Mouse (Mus musculus) cerebellum, adult 8-10 months (tissue): ENCODE data around the gene Zfp120.
"Not testable (repeated sequence)": the region's sequence is repeated elsewhere in the genome, so short reads cannot be mapped to it uniquely, and the experiment has no call there.

Experiments
- DNase-seq: peaks from one replicate; pipeline ENCODE4 v3.0.0; 2022

Gene Zfp120

DNA sequence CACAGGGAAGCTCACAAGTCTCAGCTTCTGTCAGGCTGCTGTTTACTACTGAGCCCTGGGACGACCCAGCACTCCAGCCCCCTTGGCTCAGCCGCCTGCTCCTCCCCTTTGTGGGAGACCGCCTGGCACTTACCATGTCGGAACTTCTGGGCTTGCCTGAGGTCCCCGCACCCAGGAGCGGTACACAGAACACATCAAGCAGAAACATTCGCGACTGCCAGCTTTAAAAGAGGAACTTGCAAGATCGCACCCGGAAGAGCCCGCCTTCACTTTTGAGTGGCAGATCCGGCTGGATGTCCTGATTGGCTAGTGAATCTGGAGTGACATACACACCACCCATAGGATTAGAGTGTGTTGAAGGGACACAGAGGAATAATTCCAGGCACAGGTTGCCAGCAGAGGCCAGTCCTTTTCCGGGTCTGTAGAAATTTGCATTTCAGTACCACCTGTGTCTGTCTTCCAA, at the start of gene Zfp120:
Gene Zfp120 (minus strand): TSS at position 274 of the 463 bp plus-strand sequence.
- peak; percentile 81 for DNase-seq

- not testable (repeated sequence) for DNase-seq
These were observed 45.1 kb upstream of the Zfp120 start, which contains the start of gene Gm14139 for GRCm38 (mm10) chr2:150181570-150181999. Gm14139 (plus strand) TSS chr2:150181755.

DNA sequence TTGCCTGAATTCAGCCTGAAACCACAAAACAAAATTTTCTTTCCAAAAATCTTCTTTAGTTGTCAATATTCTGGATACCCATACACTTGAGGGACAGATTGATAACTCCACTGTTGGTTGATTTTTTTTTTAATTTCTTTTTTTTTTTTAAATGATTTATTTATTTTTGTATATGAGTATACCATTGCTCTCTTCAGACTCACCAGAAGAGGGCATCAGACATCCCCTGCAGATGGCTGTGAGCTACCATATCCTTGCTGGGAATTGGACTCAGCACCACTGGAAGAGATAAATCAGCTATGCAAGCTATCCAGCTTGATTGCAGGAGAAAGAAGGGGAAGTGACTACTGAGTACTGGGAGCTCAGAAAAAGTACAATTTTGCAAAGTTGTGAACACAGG, 44.5 kb upstream of the Zfp120 start:
- not testable (repeated sequence) for DNase-seq

- DNase-seq: not testable (repeated sequence)
These were observed 43.1 kb upstream of the Zfp120 start, which contains the start of gene Gm10770 for GRCm38 (mm10) chr2:150179579-150179978. Gm10770 (minus strand) TSS chr2:150179679.

GRCm38 (mm10) chr2:150173833-150174232, 37.3 kb upstream of the Zfp120 start:
- DNase-seq: no peak

GRCm38 (mm10) chr2:150166703-150167102, 30.2 kb upstream of the Zfp120 start:
- DNase-seq: no peak

DNA sequence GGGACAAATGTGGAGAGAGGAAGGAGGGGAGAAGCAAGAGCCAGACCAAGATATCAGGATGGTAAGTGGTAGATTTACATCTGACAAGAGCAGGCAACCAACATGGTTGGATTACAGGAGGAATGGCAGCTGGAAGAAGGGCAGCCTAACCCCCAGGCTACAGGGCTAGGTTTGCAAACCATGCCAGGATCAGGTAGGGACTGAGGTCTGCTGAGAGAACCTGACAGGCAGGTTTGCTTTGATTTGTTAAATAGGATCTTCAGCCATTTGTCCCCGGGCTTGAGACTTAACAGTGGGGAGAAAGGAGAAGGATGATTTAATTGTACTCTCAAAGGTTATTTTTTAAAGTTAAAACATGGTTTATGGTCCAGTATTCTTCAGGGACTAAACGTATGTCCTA, 3.7 kb downstream of the Zfp120 start:
- DNase-seq: no peak

- not testable (repeated sequence) for DNase-seq
These were observed 4.5 kb downstream of the Zfp120 start for GRCm38 (mm10) chr2:150132002-150132401.

DNA sequence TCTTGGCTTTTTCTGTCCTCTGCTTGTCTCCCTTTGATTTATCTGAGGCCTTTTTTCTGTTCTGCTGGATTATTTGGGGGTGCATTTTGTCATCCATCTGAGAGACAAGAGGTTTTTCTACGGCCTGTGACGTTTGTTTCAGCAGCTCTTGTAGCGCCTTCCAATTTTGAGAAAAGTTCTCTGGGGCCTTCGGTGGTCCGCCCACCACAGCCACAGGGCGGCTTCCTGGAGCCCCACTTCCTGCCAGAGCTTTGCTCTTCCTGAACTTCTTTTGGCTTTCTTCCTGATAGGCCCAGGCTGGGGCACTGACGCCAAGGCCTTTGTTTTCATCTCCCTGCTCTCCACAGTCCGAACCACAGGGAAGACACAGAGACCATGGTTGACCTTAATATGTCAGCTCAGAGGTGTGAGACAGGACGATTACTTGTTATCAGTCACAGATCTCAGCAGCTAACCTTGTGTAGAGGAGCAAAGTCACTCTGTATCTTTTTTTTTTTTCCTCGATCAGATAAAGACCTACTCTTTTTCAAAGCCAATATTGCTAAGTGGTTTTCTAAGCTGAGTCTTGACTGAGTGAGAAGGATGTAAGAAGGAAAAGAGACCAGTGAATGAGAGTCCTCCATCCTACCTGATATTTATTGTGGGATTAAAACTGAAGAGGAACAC, 25.1 kb downstream of the Zfp120 start:
- no peak for DNase-seq

DNA sequence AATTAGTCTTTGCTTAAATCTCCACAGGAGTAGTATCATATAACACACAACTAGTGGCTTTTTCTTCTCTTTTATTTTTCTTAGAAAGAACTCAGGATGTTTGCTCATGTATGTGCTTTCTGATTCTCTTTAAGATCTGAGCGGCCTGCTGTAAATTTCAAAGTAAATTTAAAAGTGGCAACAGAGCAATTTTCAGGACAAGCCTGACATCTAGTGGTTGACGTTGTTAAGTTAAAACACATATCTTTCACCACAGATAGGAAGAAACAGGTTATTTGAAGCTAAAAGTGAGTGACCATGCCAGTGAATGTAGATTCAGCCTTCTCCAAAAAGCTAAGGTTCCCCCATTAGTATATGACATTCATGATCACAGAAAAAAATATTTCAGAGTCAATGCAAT, 36.9 kb downstream of the Zfp120 start:
- peak; percentile 21 for DNase-seq
